Mouse (Mus musculus): ENCODE data around the gene Rbp4. TPM values are rescaled to one million over a fixed set of nuclear protein-coding genes. Genes with fewer than 3 reads are reported as not detected.

The Rbp4 gene
- total RNA-seq, 2 experiments from 2014 or later, result 2.6 to 3.9 TPM

GRCm38 (mm10) chr19:38096858-38097758 is 28.0 kb downstream of the Rbp4 start, which contains the start of gene Ffar4:
Gene Ffar4, plus strand, starts transcription at chr19:38097071.
- intact Hi-C loops (cut with DNase I; ENCODE audit: low total_unique reads), result no loop called here
- peak; percentile 14 for DNase-seq

DNA sequence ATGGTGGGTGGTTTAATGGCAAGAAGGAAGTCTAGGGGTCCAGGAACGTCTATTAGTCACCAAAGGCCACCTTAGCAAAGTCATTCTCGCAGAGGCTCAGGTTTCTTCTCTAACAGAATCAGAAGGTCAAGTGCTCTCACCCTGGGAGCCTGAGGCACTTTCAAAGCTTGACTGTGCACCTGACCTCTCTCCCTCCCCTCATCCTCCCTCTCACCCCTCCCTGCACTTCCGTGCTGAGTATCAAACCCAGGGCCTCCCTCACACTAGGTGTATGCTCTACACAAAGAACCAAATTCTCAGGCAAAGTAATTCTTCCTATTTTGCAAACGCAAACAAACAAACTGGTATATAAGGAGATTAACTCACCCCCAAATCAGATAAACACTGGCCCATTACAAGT is 28.9 kb downstream of the Rbp4 start:
- intact Hi-C loops (cut with DNase I; ENCODE audit: low total_unique reads), result no loop called here
- DNase-seq, result no peak

DNA sequence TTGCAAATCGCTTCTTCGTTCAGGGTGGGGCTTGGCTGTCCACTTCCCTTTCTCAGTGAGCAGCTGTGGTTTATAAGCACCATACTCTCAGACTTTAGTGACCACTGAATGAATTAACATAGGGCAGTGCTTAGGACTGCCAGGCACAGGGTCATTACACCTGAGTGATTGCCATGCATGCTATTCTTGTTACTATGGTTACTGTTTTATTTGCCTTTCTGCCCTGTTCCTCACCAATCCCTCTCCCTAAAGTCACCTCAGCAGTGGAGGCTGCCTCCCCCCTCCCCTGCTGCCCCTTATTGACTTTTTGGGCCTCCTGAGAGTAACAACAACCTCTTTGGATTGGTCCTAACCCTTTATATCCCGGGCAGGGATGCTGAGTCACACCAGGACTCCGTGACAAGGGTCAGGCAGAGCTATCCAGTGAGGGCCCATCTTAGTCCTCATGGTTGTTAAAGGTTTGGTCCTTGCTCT is 33.5 kb downstream of the Rbp4 start:
- no peak for DNase-seq
- intact Hi-C loops (cut with DNase I; ENCODE audit: low total_unique reads), result no loop called here

DNA sequence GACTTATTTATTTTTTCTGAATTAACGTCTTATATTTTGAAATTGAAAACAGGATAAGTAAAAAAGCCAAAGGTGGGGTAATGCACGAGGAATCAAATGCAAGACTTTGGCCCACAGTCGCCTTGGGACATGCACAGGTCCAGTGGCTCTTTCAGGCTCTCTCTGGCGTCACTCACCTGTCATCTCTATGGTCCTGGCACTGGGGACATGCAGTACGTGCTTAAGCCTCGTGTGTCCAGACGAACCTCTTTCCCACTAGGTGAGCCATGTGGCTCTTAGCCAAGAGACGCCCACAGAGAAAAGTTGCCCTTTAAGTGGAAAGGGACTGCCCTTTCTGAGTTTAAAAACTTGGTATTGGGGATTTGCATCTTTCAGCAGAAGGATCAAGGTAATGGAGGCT is 35.7 kb downstream of the Rbp4 start:
- intact Hi-C loops (cut with DNase I; ENCODE audit: low total_unique reads), result no loop called here

GRCm38 (mm10) chr19:38086948-38087551 is 38.0 kb downstream of the Rbp4 start:
- intact Hi-C loops (cut with DNase I; ENCODE audit: low total_unique reads), result no loop called here
- DNase-seq, result peak; percentile 61

More for the DNA sequence above, 35.7 kb downstream of the Rbp4 start:
- DNase-seq, result no peak

DNA sequence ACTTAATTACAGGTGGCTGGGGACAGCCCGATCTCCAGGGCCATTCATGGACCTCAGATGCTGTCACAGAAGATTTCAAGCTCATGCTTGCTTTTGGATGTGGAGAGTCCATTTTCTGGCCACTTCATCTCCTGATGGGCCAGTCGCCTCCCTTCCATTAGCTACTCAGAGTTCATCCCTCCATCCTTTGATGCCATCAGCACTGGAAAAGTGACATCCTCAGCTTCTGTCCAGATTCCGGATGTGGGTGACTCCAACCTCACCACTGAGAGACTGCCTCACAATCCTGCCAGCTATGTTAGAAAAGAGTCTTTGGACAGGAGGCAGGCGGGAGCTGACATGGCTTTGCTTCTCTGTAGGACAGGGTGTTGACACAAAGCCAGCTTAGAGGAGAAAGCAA is 39.2 kb downstream of the Rbp4 start:
- intact Hi-C loops (cut with DNase I; ENCODE audit: low total_unique reads), result no loop called here
- DNase-seq, result no peak

DNA sequence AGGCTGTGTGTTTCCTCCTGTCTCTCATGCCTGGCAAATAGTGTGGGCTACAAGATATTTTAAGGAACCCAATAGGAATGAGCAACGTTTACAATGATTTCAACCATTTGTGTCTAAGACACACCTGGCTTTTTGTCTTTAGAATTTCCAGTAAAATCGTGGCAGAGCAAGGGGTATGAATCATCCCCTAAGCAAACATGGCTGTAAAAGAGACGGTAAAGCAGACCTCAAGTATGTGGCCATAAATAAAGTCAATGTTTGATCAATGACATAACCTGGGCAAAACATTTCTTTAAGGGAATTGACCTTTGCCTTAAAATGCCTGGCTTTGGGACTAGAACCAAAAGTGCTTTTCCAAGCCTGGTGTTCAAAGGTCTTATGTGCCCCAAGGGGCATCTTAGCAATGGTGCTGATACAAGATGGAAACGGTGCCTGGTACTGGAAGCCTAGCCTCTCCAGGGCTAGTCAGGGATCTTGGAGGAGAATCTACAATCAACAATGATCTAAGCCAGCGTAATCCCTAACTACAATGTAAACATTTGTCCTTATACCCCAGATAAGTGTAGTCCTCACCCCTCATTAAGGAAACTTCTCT is 42.1 kb downstream of the Rbp4 start:
- intact Hi-C loops (cut with DNase I; ENCODE audit: low total_unique reads), result no loop called here
- DNase-seq, result no peak

- intact Hi-C loops (cut with DNase I; ENCODE audit: low total_unique reads), result no loop called here
- DNase-seq, result no peak
Measured at GRCm38 (mm10) chr19:38081361-38081760, 43.7 kb downstream of the Rbp4 start.

DNA sequence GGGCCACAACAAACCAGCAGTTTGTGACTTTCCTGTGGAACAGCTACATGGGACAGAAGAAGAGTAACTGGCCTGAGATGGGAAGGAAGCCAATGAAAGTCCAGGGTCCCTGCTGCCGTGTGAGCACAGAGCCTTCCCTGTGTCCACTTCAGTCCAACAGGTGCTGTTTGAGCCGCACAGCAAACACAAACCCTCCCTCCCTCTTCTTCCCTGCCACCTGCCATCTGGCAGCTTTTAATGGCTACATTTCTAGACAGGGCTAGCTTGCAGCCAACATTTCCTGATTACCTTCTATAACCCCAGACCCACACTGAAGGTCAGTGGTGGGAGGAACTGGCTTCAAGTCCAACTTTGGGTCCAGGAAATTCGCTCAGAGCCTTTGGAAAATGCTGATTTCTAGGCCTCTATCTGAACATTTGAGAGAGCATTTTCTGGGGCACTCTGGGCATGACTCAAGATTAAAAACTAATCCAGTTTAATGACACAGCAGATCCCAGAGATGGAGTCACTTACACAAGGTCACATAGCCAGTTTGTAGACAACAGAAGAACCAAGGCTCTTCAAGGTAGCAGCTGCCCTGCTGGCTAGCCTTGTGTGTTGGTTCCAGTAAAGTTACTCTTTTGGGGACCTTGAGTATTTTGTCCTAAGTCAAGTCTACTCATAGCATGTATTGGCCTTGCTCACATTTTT is 47.1 kb downstream of the Rbp4 start:
- no peak for DNase-seq
- intact Hi-C loops (cut with DNase I; ENCODE audit: low total_unique reads), result no loop called here

DNA sequence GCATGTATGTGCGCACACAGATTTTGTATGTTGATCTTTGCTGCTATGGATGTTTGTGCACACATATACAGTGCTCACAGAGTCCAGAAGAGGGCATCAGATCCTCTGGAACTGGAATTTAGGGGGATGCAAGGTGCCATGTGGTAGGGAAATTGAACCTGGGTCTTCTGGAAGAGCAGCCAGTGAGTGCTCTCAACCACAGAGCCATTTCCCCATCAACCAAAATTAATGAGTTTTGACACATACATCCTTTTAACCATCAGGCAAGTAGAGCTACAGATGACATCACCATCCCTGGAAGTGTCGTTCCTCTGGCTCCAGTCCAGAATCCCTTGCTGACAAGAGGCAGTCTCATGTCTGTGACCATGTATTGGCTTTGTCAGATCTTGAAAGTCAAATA is 48.8 kb downstream of the Rbp4 start:
- intact Hi-C loops (cut with DNase I; ENCODE audit: low total_unique reads), result no loop called here
- no peak for DNase-seq

DNA sequence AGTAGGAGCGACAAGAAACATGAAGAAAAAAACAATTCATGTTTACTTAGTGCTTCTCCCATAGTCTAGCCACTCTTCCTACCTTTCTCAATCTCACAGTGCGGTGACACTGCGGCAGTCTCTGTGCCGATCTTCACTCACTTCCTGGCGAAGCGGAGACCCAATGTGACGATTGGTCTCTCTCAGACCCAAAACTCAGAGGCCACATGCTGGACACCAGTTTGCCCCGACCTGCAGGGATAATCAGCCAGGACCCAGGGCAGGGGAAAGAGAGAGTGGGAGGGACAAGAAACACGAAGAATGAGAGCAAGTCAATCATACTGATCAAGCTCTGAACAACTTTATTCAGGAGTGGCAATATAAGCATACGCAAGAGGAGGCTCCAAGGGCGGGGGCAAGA is 50.0 kb downstream of the Rbp4 start:
- intact Hi-C loops (cut with DNase I; ENCODE audit: low total_unique reads), result no loop called here
- DNase-seq, result no peak

DNA sequence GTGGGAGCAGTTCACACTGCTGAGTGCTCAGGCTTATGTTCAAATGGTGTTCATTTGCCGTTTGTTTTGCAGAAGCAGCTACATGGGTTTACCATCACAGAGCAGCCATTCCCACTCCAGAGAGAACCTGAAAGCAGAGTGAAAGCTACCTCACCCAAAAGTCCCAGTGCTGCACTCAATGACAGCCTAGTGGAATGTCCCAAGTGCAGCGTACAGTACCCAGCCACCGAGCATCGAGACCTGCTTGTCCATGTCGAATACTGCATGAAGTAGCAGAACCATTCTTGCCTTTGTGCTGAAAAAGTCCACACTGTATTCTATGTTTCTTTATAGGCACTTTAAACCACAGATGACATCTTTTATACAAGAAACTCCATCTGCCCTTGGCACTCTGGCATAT is 51.9 kb downstream of the Rbp4 start:
- intact Hi-C loops (cut with DNase I; ENCODE audit: low total_unique reads), result no loop called here
- DNase-seq, result no peak

Other genes with a start within 250 kb of the Rbp4 start
- gene Myof, start 81.7 kb downstream of the Rbp4 start, total RNA-seq (2021), result 1 to 10 TPM; 8.5 to 8.9 TPM
- gene Cep55, start 70.3 kb downstream of the Rbp4 start, total RNA-seq (2021), result 1 to 10 TPM; 1.8 to 1.9 TPM
- not detected for gene Ffar4, start 28.2 kb downstream of the Rbp4 start, total RNA-seq (2021)
- gene Pde6c, start 7.5 kb upstream of the Rbp4 start, total RNA-seq (2021), result not detected
- gene Fra10ac1, start 98.9 kb upstream of the Rbp4 start, total RNA-seq (2021), result 10 to 100 TPM in 1 of 2 experiments, 1 to 10 TPM in 1; 8.1 to 10.8 TPM
- 1 to 10 TPM; 2.0 to 2.6 TPM for gene Lgi1, start 139.3 kb upstream of the Rbp4 start, total RNA-seq (2021)